In genomic region chr12:21408789-21409367, GRCm38 (mm10) we compare ENCODE assay signal across 28 mouse cellular contexts.
"Had no signal": no experiment of that assay in that cellular context is flagged by ENCODE, and none has a peak within 500 bp of the region (broad histone marks: within the 10 kb centered on the region; RNA-seq: fewer than 3 reads in every experiment).

No protein-coding gene starts in this region.

- H3K4me3 ChIP-seq: embryonic facial prominence, embryonic 10.5 days; embryonic facial prominence, embryonic 12.5 days; embryonic facial prominence, embryonic 13.5 days; embryonic facial prominence, embryonic 15.5 days; erythroblast, embryonic 14.5 days; forebrain, embryonic 10.5 days; forebrain, embryonic 12.5 days; forebrain, embryonic 13.5 days; forebrain, embryonic 15.5 days; gastrocnemius, adult 2 months; heart, adult 2 months had no signal

- H3K9ac ChIP-seq: embryonic facial prominence, embryonic 12.5 days; embryonic facial prominence, embryonic 13.5 days; embryonic facial prominence, embryonic 15.5 days; forebrain, embryonic 12.5 days; forebrain, embryonic 13.5 days; forebrain, embryonic 15.5 days; forebrain, postnatal 0 days had no signal

- DNase-seq: cerebellum, adult 2 months; cerebellum, adult 8-10 months; cerebellum, adult 9-10 months; cerebellum, adult 9-11 months; cerebellum, postnatal 10 days; cerebellum, postnatal 14 days; cerebellum, postnatal 25 days; cerebellum, postnatal 36 days; embryo, embryonic 11 days; forebrain, postnatal 0 days; gastrocnemius, adult 2 months; gastrocnemius, postnatal 10 days; gastrocnemius, postnatal 14 days; gastrocnemius, postnatal 25 days; gastrocnemius, postnatal 36 days; heart, adult 18-20 months; heart, adult 2 months had no signal

- H3K27ac ChIP-seq: embryonic facial prominence, embryonic 10.5 days; embryonic facial prominence, embryonic 12.5 days; embryonic facial prominence, embryonic 13.5 days; embryonic facial prominence, embryonic 15.5 days; forebrain, embryonic 10.5 days; forebrain, embryonic 12.5 days; forebrain, embryonic 13.5 days; forebrain, embryonic 15.5 days; gastrocnemius, adult 2 months; heart, adult 2 months had no signal

- H3K4me1 ChIP-seq: embryonic facial prominence, embryonic 10.5 days; embryonic facial prominence, embryonic 12.5 days; embryonic facial prominence, embryonic 13.5 days; embryonic facial prominence, embryonic 15.5 days; forebrain, embryonic 10.5 days; forebrain, embryonic 12.5 days; forebrain, embryonic 13.5 days; forebrain, embryonic 15.5 days had no signal

- H3K27me3 ChIP-seq: embryonic facial prominence, embryonic 12.5 days; embryonic facial prominence, embryonic 13.5 days; embryonic facial prominence, embryonic 15.5 days; forebrain, embryonic 12.5 days; forebrain, embryonic 13.5 days; forebrain, embryonic 15.5 days had no signal

- H3K4me2 ChIP-seq: embryonic facial prominence, embryonic 12.5 days; embryonic facial prominence, embryonic 13.5 days; embryonic facial prominence, embryonic 15.5 days; forebrain, embryonic 12.5 days; forebrain, embryonic 13.5 days; forebrain, embryonic 15.5 days had no signal

- ATAC-seq: forebrain, embryonic 13.5 days; forebrain, embryonic 14.5 days; forebrain, embryonic 15.5 days; forebrain, embryonic 16.5 days; forebrain, postnatal 0 days had no signal
